Mouse (Mus musculus) hindbrain, embryonic 14.5 days (tissue): ENCODE measurements around the gene Psmd9. TPM values are rescaled to one million over a fixed set of nuclear protein-coding genes. Genes with fewer than 3 reads are reported as not detected.

Source experiments
- ATAC-seq: fragments of 200-750 bp; cut with Nextera tagmentation; 2 replicates; pipeline ENCODE4 v1.8.0; 2017; ENCODE audit warnings: moderate number of reproducible peaks, mild to moderate bottlenecking, moderate TSS enrichment, moderate library complexity; ENCODE audit not compliant: low FRiP score
- DNase-seq: peaks from one replicate; pipeline ENCODE4 v3.0.0-alpha.2; 2015; ENCODE audit warnings: low spot score
- H3K27ac ChIP-seq: fragments of 300-500 bp; sonication (generic); 2 replicates; pipeline ENCODE4 v1.5.1; 2014; ENCODE audit warnings: mild to moderate bottlenecking, moderate library complexity
- H3K27me3 ChIP-seq: fragments of 300-500 bp; sonication (generic); 2 replicates; pipeline ENCODE4 v1.6.1; 2014; ENCODE audit warnings: mild to moderate bottlenecking, low read length, mixed read lengths; ENCODE audit not compliant: control insufficient read depth, insufficient read depth
- H3K36me3 ChIP-seq: fragments of 300-500 bp; sonication (generic); replicated peaks from 2 replicates; pipeline ENCODE4 v1.6.1; 2014; ENCODE audit not compliant: control insufficient read depth, insufficient read depth
- H3K4me1 ChIP-seq: fragments of 300-500 bp; sonication (generic); replicated peaks from 2 replicates; pipeline ENCODE4 v1.6.1; 2014; ENCODE audit warnings: antibody characterized with exemption, low read length, mixed read lengths; ENCODE audit not compliant: control insufficient read depth, insufficient read depth
- H3K4me2 ChIP-seq: fragments of 300-500 bp; sonication (generic); replicated peaks from 2 replicates; pipeline ENCODE4 v1.6.1; 2014; ENCODE audit warnings: mild to moderate bottlenecking, moderate library complexity
- H3K4me3 ChIP-seq: fragments of 300-500 bp; sonication (generic); replicated peaks from 2 replicates; pipeline ENCODE4 v1.5.1; 2014; ENCODE audit warnings: mild to moderate bottlenecking, low read length
- H3K9ac ChIP-seq: fragments of 300-500 bp; sonication (generic); 2 replicates; pipeline ENCODE4 v1.6.1; 2014
- H3K9me3 ChIP-seq: fragments of 300-500 bp; sonication (generic); 2 replicates; pipeline ENCODE4 v1.6.1; 2016; ENCODE audit warnings: low read length; ENCODE audit not compliant: control insufficient read depth
- WGBS: fragments of 180-500 bp; shearing (Covaris S2); extraction: QIAGEN DNeasy Blood & Tissue Kit; methylation state at CpG from one replicate; pipeline ENCODE4 v1.1.7; 2014; 5-methylcytosine and 5-hydroxymethylcytosine counted together
- polyA plus RNA-seq: library from polyadenylated mRNA; unstranded; fragments of >200 nt; fragmentation: Nextera tagmentation; extraction: Ambion mirVana; gene quantifications from 2 replicates; pipeline ENCODE4 v1.2.1, GENCODE M21; 2014

Gene Psmd9
- polyA plus RNA-seq, 1 experiment from 2014 or later, result 66.8 TPM

- Histone ChIP-seq H3K27me3 (no peaks in the 10 kb centered on the region), H3K4me1 (peaks cover 57% of the 10 kb centered on the region), H3K36me3 (peaks cover 39% of the 10 kb centered on the region), H3K9me3 (no peaks in the 10 kb centered on the region), H3K27ac (peak overlapping the region; percentile 99), H3K9ac (peak overlapping the region; percentile 100), H3K4me2 (peak overlapping the region; percentile 100), H3K4me3 (peak overlapping the region; percentile 91)
- 0% methylated on average over 13 of the region's 13 CpGs for WGBS
- ATAC-seq (no peak), DNase-seq (peak; percentile 73)
These were observed 32.7 kb upstream of the Psmd9 start for GRCm38 (mm10) chr5:123136361-123137043.

- Histone ChIP-seq H3K27ac (peak overlapping the region; percentile 99), H3K4me2 (peak overlapping the region; percentile 100), H3K4me1 (peaks cover 49% of the 10 kb centered on the region), H3K36me3 (peaks cover 39% of the 10 kb centered on the region), H3K9ac (peak overlapping the region; percentile 100), H3K9me3 (no peaks in the 10 kb centered on the region), H3K27me3 (no peaks in the 10 kb centered on the region), H3K4me3 (peak overlapping the region; percentile 91)
- ATAC-seq (no peak), DNase-seq (peak; percentile 59)
- under 1% methylated on average over 20 of the region's 20 CpGs for WGBS
These were observed 31.9 kb upstream of the Psmd9 start for GRCm38 (mm10) chr5:123137044-123137909.

- Histone ChIP-seq H3K27me3 (no peaks in the 10 kb centered on the region), H3K4me1 (peaks cover 44% of the 10 kb centered on the region), H3K27ac (peak overlapping the region; percentile 99), H3K9ac (peak overlapping the region; percentile 100), H3K4me2 (peak overlapping the region; percentile 100), H3K36me3 (peaks cover 39% of the 10 kb centered on the region), H3K4me3 (peak overlapping the region; percentile 91), H3K9me3 (no peaks in the 10 kb centered on the region)
- DNase-seq (peak; percentile 43), ATAC-seq (no peak)
- 0% methylated on average over 5 of the region's 6 CpGs for WGBS
These were observed 31.3 kb upstream of the Psmd9 start for GRCm38 (mm10) chr5:123137910-123138229.

GRCm38 (mm10) chr5:123138230-123138911, 30.8 kb upstream of the Psmd9 start:
- Histone ChIP-seq H3K27me3 (no peaks in the 10 kb centered on the region), H3K9ac (peak overlapping the region; percentile 100), H3K27ac (peak overlapping the region; percentile 99), H3K9me3 (no peaks in the 10 kb centered on the region), H3K36me3 (peaks cover 39% of the 10 kb centered on the region), H3K4me1 (peaks cover 40% of the 10 kb centered on the region), H3K4me3 (peak overlapping the region; percentile 91), H3K4me2 (peak overlapping the region; percentile 100)
- WGBS, result under 1% methylated on average over 39 of the region's 40 CpGs
- DNase-seq, result peak; percentile 56
- peak; percentile 11 for ATAC-seq

GRCm38 (mm10) chr5:123138953-123139721, 30.1 kb upstream of the Psmd9 start:
- ATAC-seq, result no peak
- H3K27me3 ChIP-seq, result no peaks in the 10 kb centered on the region
- DNase-seq, result peak; percentile 78
- peaks cover 36% of the 10 kb centered on the region for H3K4me1 ChIP-seq
- under 1% methylated on average over 38 of the region's 39 CpGs for WGBS
- peaks cover 32% of the 10 kb centered on the region for H3K36me3 ChIP-seq
- peak overlapping the region; percentile 100 for H3K9ac ChIP-seq
- peak overlapping the region; percentile 100 for H3K4me2 ChIP-seq
- no peaks in the 10 kb centered on the region for H3K9me3 ChIP-seq
- peak overlapping the region; percentile 91 for H3K4me3 ChIP-seq
- peak overlapping the region; percentile 99 for H3K27ac ChIP-seq

GRCm38 (mm10) chr5:123139722-123140627, 29.2 kb upstream of the Psmd9 start:
- ATAC-seq (no peak), DNase-seq (peak; percentile 60)
- Histone ChIP-seq H3K9me3 (no peaks in the 10 kb centered on the region), H3K4me3 (peak overlapping the region; percentile 91), H3K9ac (peak overlapping the region; percentile 100), H3K36me3 (peaks cover 24% of the 10 kb centered on the region), H3K27me3 (no peaks in the 10 kb centered on the region), H3K4me2 (peak overlapping the region; percentile 100), H3K27ac (peak overlapping the region; percentile 99), H3K4me1 (peaks cover 36% of the 10 kb centered on the region)
- WGBS, result under 1% methylated on average over 28 of the region's 28 CpGs

GRCm38 (mm10) chr5:123140694-123141554, 28.3 kb upstream of the Psmd9 start:
- DNase-seq, result peak; percentile 96
- H3K4me2 ChIP-seq, result peak overlapping the region; percentile 100
- ATAC-seq, result peak; percentile 66
- 0 out of 2 replicates have a peak, but pooled peaks cover 14% of the 10 kb centered on the region for H3K36me3 ChIP-seq
- peaks cover 36% of the 10 kb centered on the region for H3K4me1 ChIP-seq
- under 1% methylated on average over 31 of the region's 31 CpGs for WGBS
- H3K4me3 ChIP-seq, result peak overlapping the region; percentile 91
- peak overlapping the region; percentile 99 for H3K27ac ChIP-seq
- no peaks in the 10 kb centered on the region for H3K9me3 ChIP-seq
- H3K27me3 ChIP-seq, result no peaks in the 10 kb centered on the region
- H3K9ac ChIP-seq, result peak overlapping the region; percentile 100
